Mouse (Mus musculus) MEL (cell line): ENCODE results near the gene Cir1. TPM values are rescaled to one million over a fixed set of nuclear protein-coding genes. Genes with fewer than 3 reads are reported as not detected.

Experiments
- DNase-seq: peaks from one replicate; pipeline ENCODE4 v3.0.0; 2011; ENCODE audit warnings: low read depth, low spot score
- H3K27ac ChIP-seq: 2 replicates; pipeline ENCODE4 v1.5.1; 2012; ENCODE audit warnings: low read depth, mild to moderate bottlenecking, control low read depth, low read length, moderate library complexity; ENCODE audit not compliant: control insufficient read depth
- H3K27me3 ChIP-seq, 2 experiments: fragments of 150-350 bp in 1 of 2; sonication (generic) in 1 of 2; 2 replicates each; pipeline ENCODE4 v1.6.1; 2012; ENCODE audit warnings: low read length in 2 of 2, mild to moderate bottlenecking in 2 of 2, improper control_type of control experiment in 1 of 2, moderate library complexity in 1 of 2; ENCODE audit not compliant: insufficient read depth in 2 of 2, control insufficient read depth in 1 of 2
- H3K36me3 ChIP-seq, 2 experiments: 2 replicates each; pipeline ENCODE4 v1.6.1; 2012 to 2014; ENCODE audit warnings: low read length in 2 of 2, improper control_type of control experiment in 1 of 2, inconsistent platforms in 1 of 2, mild to moderate bottlenecking in 1 of 2; ENCODE audit not compliant: insufficient read depth in 2 of 2, control insufficient read depth in 1 of 2
- H3K4me1 ChIP-seq, 2 experiments: fragments of 150-350 bp in 1 of 2; sonication (generic) in 1 of 2; 2 replicates each; pipeline ENCODE4 v1.6.1; 2012; ENCODE audit warnings: low read length in 2 of 2, improper control_type of control experiment in 1 of 2, mild to moderate bottlenecking in 1 of 2; ENCODE audit not compliant: insufficient read depth in 2 of 2, control insufficient read depth in 1 of 2
- H3K4me3 ChIP-seq, 2 experiments: fragments of 150-350 bp in 1 of 2; sonication (generic) in 1 of 2; 2 replicates each; pipeline ENCODE4 v1.5.1; 2012; ENCODE audit warnings: low read depth in 2 of 2, low read length in 2 of 2, mild to moderate bottlenecking in 2 of 2, moderate library complexity in 2 of 2, control low read depth in 1 of 2, improper control_type of control experiment in 1 of 2; ENCODE audit not compliant: control insufficient read depth in 1 of 2, insufficient read depth in 1 of 2
- H3K79me2 ChIP-seq: 2 replicates; pipeline ENCODE4 v1.6.1; 2012; ENCODE audit warnings: mild to moderate bottlenecking, low read length, moderate library complexity; ENCODE audit not compliant: control insufficient read depth, poor library complexity, insufficient read depth
- H3K9ac ChIP-seq: 2 replicates; pipeline ENCODE4 v1.6.1; 2012; ENCODE audit warnings: low read depth, mild to moderate bottlenecking, control low read depth, low read length, moderate library complexity; ENCODE audit not compliant: control insufficient read depth, poor library complexity, severe bottlenecking
- H3K9me3 ChIP-seq: fragments of 150-350 bp; sonication (generic); replicated peaks from 2 replicates; pipeline ENCODE4 v1.6.1; 2012; ENCODE audit warnings: mild to moderate bottlenecking, low read length, improper control_type of control experiment, moderate library complexity; ENCODE audit not compliant: insufficient read depth
- BHLHE40 ChIP-seq: IDR thresholded peaks from 2 replicates; pipeline ENCODE4 v1.6.1; 2012; ENCODE audit warnings: low read depth, mild to moderate bottlenecking, inconsistent platforms, low read length, improper control_type of control experiment, borderline replicate concordance
- CHD1 ChIP-seq: IDR thresholded peaks from 2 replicates; pipeline ENCODE4 v1.6.1; 2012; ENCODE audit warnings: low read depth, mild to moderate bottlenecking, inconsistent platforms, low read length, improper control_type of control experiment
- E2F4 ChIP-seq: IDR thresholded peaks from 2 replicates; pipeline ENCODE4 v1.6.1; 2011; ENCODE audit warnings: low read depth, low read length, improper control_type of control experiment, borderline replicate concordance
- ETS1 ChIP-seq: IDR thresholded peaks from 2 replicates; pipeline ENCODE4 v1.6.1; 2012; ENCODE audit warnings: low read depth, mild to moderate bottlenecking, inconsistent platforms, low read length, improper control_type of control experiment, moderate library complexity
- HCFC1 ChIP-seq: IDR thresholded peaks from 2 replicates; pipeline ENCODE4 v1.6.1; 2012; ENCODE audit warnings: low read depth, mild to moderate bottlenecking, inconsistent platforms, low read length, improper control_type of control experiment, moderate library complexity
- JUND ChIP-seq: IDR thresholded peaks from 2 replicates; pipeline ENCODE4 v1.6.1; 2011; ENCODE audit warnings: low read depth, mild to moderate bottlenecking, improper control_type of control experiment, low read length
- MAFK ChIP-seq: IDR thresholded peaks from 2 replicates; pipeline ENCODE4 v1.6.1; 2011; ENCODE audit warnings: low read depth, mild to moderate bottlenecking, low read length, improper control_type of control experiment, borderline replicate concordance
- MAX ChIP-seq: IDR thresholded peaks from 2 replicates; pipeline ENCODE4 v1.6.1; 2011; ENCODE audit warnings: low read length, improper control_type of control experiment
- MAZ ChIP-seq: IDR thresholded peaks from 2 replicates; pipeline ENCODE4 v1.6.1; 2012; ENCODE audit warnings: low read depth, mild to moderate bottlenecking, inconsistent platforms, low read length, improper control_type of control experiment
- MEF2A ChIP-seq: IDR thresholded peaks from 2 replicates; pipeline ENCODE4 v1.6.1; 2014; ENCODE audit warnings: low read depth, mild to moderate bottlenecking, inconsistent platforms, low read length, improper control_type of control experiment; ENCODE audit not compliant: poor library complexity, insufficient replicate concordance, severe bottlenecking; ENCODE audit errors: extremely low read depth
- MXI1 ChIP-seq: IDR thresholded peaks from 2 replicates; pipeline ENCODE4 v1.6.1; 2011; ENCODE audit warnings: mild to moderate bottlenecking, low read depth, low read length, improper control_type of control experiment
- MYB ChIP-seq: IDR thresholded peaks from 2 replicates; pipeline ENCODE4 v1.6.1; 2011; ENCODE audit warnings: mild to moderate bottlenecking, low read depth, low read length, improper control_type of control experiment
- NELFE ChIP-seq: IDR thresholded peaks from 2 replicates; pipeline ENCODE4 v1.6.1; 2011; ENCODE audit warnings: low read depth, low read length, improper control_type of control experiment
- NRF1 ChIP-seq: IDR thresholded peaks from 2 replicates; pipeline ENCODE4 v1.6.1; 2014; ENCODE audit warnings: low read depth, mild to moderate bottlenecking, inconsistent platforms, low read length, improper control_type of control experiment, moderate library complexity; ENCODE audit not compliant: poor library complexity, insufficient read depth, severe bottlenecking
- POLR2AphosphoS2 ChIP-seq: IDR thresholded peaks from 2 replicates; pipeline ENCODE4 v1.6.1; 2011; ENCODE audit warnings: low read length, improper control_type of control experiment
- RAD21 ChIP-seq: IDR thresholded peaks from 2 replicates; pipeline ENCODE4 v1.6.1; 2011; ENCODE audit warnings: mild to moderate bottlenecking, low read depth, low read length, improper control_type of control experiment
- RCOR1 ChIP-seq: IDR thresholded peaks from 2 replicates; pipeline ENCODE4 v1.6.1; 2012; ENCODE audit warnings: low read depth, mild to moderate bottlenecking, inconsistent platforms, low read length, improper control_type of control experiment
- SIN3A ChIP-seq: IDR thresholded peaks from 2 replicates; pipeline ENCODE4 v1.6.1; 2012; ENCODE audit warnings: low read length, improper control_type of control experiment, inconsistent platforms
- SMC3 ChIP-seq: IDR thresholded peaks from 2 replicates; pipeline ENCODE4 v1.6.1; 2011; ENCODE audit warnings: low read depth, low read length, improper control_type of control experiment
- TBP ChIP-seq: IDR thresholded peaks from 2 replicates; pipeline ENCODE4 v1.8.0; 2011; ENCODE audit warnings: low read depth, low read length, improper control_type of control experiment
- TCF12 ChIP-seq: IDR thresholded peaks from 2 replicates; pipeline ENCODE4 v1.6.1; 2014; ENCODE audit warnings: low read depth, mild to moderate bottlenecking, inconsistent platforms, low read length, improper control_type of control experiment, moderate library complexity
- UBTF ChIP-seq: IDR thresholded peaks from 2 replicates; pipeline ENCODE4 v1.6.1; 2012; ENCODE audit warnings: low read depth, mild to moderate bottlenecking, inconsistent platforms, low read length, improper control_type of control experiment, moderate library complexity, borderline replicate concordance; ENCODE audit not compliant: insufficient read depth
- ZKSCAN1 ChIP-seq: IDR thresholded peaks from 2 replicates; pipeline ENCODE4 v1.6.1; 2012; ENCODE audit warnings: low read depth, mild to moderate bottlenecking, inconsistent platforms, low read length, improper control_type of control experiment, moderate library complexity
- ZMIZ1 ChIP-seq: IDR thresholded peaks from 2 replicates; pipeline ENCODE4 v1.6.1; 2012; ENCODE audit warnings: low read depth, mild to moderate bottlenecking, inconsistent platforms, low read length, improper control_type of control experiment, moderate library complexity
- ZNF384 ChIP-seq: IDR thresholded peaks from 2 replicates; pipeline ENCODE4 v1.6.1; 2012; ENCODE audit warnings: low read depth, mild to moderate bottlenecking, inconsistent platforms, low read length, improper control_type of control experiment
- polyA plus RNA-seq, 2 experiments: library from polyadenylated mRNA; stranded (reverse) in 1 of 2; unstranded in 1 of 2; fragments of >175 nt in 1 of 2; fragments of >200 nt in 1 of 2; gene quantifications; 2 replicates each; pipeline versions ENCODE4 v1.2.1 to v1.2.4; 2012; ENCODE audit warnings: low replicate concordance in 2 of 2, low read depth in 1 of 2; ENCODE audit not compliant: insufficient read length in 2 of 2, insufficient read depth in 1 of 2, missing spikeins in 1 of 2
- total RNA-seq: library from RNA; depleted of rRNA; stranded (reverse); fragments of 300-350 nt; gene quantifications from 2 replicates; pipeline ENCODE4 v1.2.3, GENCODE M21; 2012

The Cir1 gene
- total and polyA plus RNA-seq, 3 experiments = 3.4 to 7.7 TPM; not detected in 1

- Histone ChIP-seq H3K79me2 (peaks cover 1% of the 10 kb centered on the region; the same call in 1 of the 2 replicates), H3K9ac (no peak overlapping the region), H3K4me1 (no peaks in the 10 kb centered on the region; a peak in 2 of 4 replicates), H3K4me3 (no peak overlapping the region), H3K36me3 (peaks cover 0 to 9% of the 10 kb centered on the region in 2 experiments), H3K9me3 (no peaks in the 10 kb centered on the region), H3K27me3 (no peaks in the 10 kb centered on the region), H3K27ac (no peak overlapping the region)
- no peak for DNase-seq
- TF ChIP-seq JUND (no peak), MYB (no peak), BHLHE40 (no peak), SMC3 (no peak), TBP (no peak), ZMIZ1 (no peak)
Measured at GRCm38 (mm10) chr2:73306006-73306405, 6.5 kb downstream of the Cir1 start.

- DNase-seq = no peak
- Histone ChIP-seq H3K79me2 (no peaks in the 10 kb centered on the region), H3K27ac (no peak overlapping the region), H3K9ac (no peak overlapping the region), H3K9me3 (no peaks in the 10 kb centered on the region), H3K4me3 (no peak overlapping the region), H3K27me3 (no peaks in the 10 kb centered on the region), H3K4me1 (no peaks in the 10 kb centered on the region; a peak in 2 of 4 replicates), H3K36me3 (peaks cover 0 to 9% of the 10 kb centered on the region in 2 experiments)
- TF ChIP-seq SMC3 = no peak
- TF ChIP-seq ZKSCAN1 = no peak
- TF ChIP-seq JUND = no peak
Measured at GRCm38 (mm10) chr2:73304506-73304905, 8.0 kb downstream of the Cir1 start.

GRCm38 (mm10) chr2:73302722-73303121, 9.8 kb downstream of the Cir1 start:
- no peak for DNase-seq
- TF ChIP-seq CHD1 (no peak), E2F4 (no peak), SIN3A (no peak), SMC3 (no peak), MXI1 (no peak), POLR2AphosphoS2 (no peak), ETS1 (no peak), NRF1 (no peak), ZMIZ1 (no peak), HCFC1 (no peak), MAFK (no peak), RCOR1 (no peak), MEF2A (no peak), UBTF (no peak), ZNF384 (no peak), MAX (no peak), MAZ (no peak), NELFE (no peak), RAD21 (no peak), TCF12 (no peak)
- Histone ChIP-seq H3K9me3 (no peaks in the 10 kb centered on the region), H3K4me1 (no peaks in the 10 kb centered on the region; a peak in 2 of 4 replicates), H3K79me2 (no peaks in the 10 kb centered on the region), H3K27me3 (no peaks in the 10 kb centered on the region), H3K27ac (no peak overlapping the region), H3K9ac (no peak overlapping the region), H3K4me3 (no peak overlapping the region), H3K36me3 (peaks cover 0 to 9% of the 10 kb centered on the region in 2 experiments)
